Mouse (Mus musculus) forebrain, embryonic 11.5 days (tissue): ENCODE measurements at regions not wholly inside any gene's neighbourhood (a gene's known extent, or its start where the extent isn't known, plus 50 kb on each side); places are given as distances from the start of the nearest gene placed in this dataset.

Experiments used
- ATAC-seq: fragments of 200-750 bp; cut with Nextera tagmentation; replicated peaks from 2 replicates; pipeline ENCODE4 v1.8.0; 2017; ENCODE audit warnings: moderate TSS enrichment; ENCODE audit not compliant: low FRiP score
- DNase-seq: peaks from one replicate; pipeline ENCODE4 v3.0.0-alpha.2; 2017; ENCODE audit warnings: low spot score
- H3K27ac ChIP-seq: fragments of 300-500 bp; sonication (generic); 2 replicates; pipeline ENCODE4 v1.5.1; 2014; ENCODE audit warnings: low read depth, low read length
- H3K27me3 ChIP-seq: fragments of 300-500 bp; sonication (generic); 2 replicates; pipeline ENCODE4 v1.6.1; 2014; ENCODE audit warnings: mild to moderate bottlenecking, low read length, mixed read lengths; ENCODE audit not compliant: control insufficient read depth, insufficient read depth
- H3K36me3 ChIP-seq: fragments of 300-500 bp; sonication (generic); 2 replicates; pipeline ENCODE4 v1.6.1; 2014; ENCODE audit warnings: mild to moderate bottlenecking, low read length, moderate library complexity, mixed read lengths; ENCODE audit not compliant: control insufficient read depth, insufficient read depth
- H3K4me1 ChIP-seq: fragments of 300-500 bp; sonication (generic); replicated peaks from 2 replicates; pipeline ENCODE4 v1.6.1; 2014; ENCODE audit warnings: low read length, mixed read lengths; ENCODE audit not compliant: control insufficient read depth, insufficient read depth
- H3K4me2 ChIP-seq: fragments of 300-500 bp; sonication (generic); 2 replicates; pipeline ENCODE4 v1.6.1; 2014; ENCODE audit warnings: low read depth, mild to moderate bottlenecking, low read length, moderate library complexity, mixed read lengths; ENCODE audit not compliant: severe bottlenecking
- H3K4me3 ChIP-seq: fragments of 300-500 bp; sonication (generic); 2 replicates; pipeline ENCODE4 v1.5.1; 2014; ENCODE audit warnings: low read depth, low read length
- H3K9ac ChIP-seq: fragments of 300-500 bp; sonication (generic); 2 replicates; pipeline ENCODE4 v1.6.1; 2014; ENCODE audit warnings: low read length
- H3K9me3 ChIP-seq: fragments of 300-500 bp; sonication (generic); 2 replicates; pipeline ENCODE4 v1.6.1; 2016; ENCODE audit warnings: low read length, mixed read lengths; ENCODE audit not compliant: control insufficient read depth
- WGBS: fragments of 180-500 bp; shearing (Covaris S2); extraction: QIAGEN DNeasy Blood & Tissue Kit; methylation state at CpG from one replicate; pipeline ENCODE4 v1.1.7; 2014; 5-methylcytosine and 5-hydroxymethylcytosine counted together

DNA sequence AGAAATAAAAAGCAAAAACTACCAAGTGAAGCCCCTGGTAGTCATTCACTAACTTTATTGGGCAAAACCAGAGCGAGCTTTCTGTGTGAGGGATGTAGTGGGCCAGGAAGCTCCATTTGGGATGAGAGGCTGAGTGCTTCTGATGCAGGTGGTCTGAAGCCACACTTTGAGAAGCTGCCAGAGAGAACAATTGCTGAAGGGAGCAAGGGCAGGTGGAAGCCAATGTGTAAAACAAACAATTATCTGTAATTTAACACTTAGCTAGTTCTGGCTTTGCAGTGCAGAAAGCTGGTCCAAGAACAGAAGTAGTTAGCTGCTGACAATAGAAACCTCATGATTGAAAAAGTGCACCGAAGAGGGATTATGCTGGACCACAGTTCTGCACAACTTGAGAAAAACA, 284.1 kb upstream of the Sema6d start:
- no peak for DNase-seq
- H3K9me3 ChIP-seq: no peaks in the 10 kb centered on the region
- no peaks in the 10 kb centered on the region for H3K4me1 ChIP-seq
- no peaks in the 10 kb centered on the region for H3K27me3 ChIP-seq
- ATAC-seq: no peak
- 77% methylated on average over 2 of the region's 2 CpGs for WGBS
- H3K4me2 ChIP-seq: no peak overlapping the region
- no peak overlapping the region for H3K27ac ChIP-seq
- no peaks in the 10 kb centered on the region for H3K36me3 ChIP-seq
- H3K9ac ChIP-seq: no peak overlapping the region
- H3K4me3 ChIP-seq: no peak overlapping the region

DNA sequence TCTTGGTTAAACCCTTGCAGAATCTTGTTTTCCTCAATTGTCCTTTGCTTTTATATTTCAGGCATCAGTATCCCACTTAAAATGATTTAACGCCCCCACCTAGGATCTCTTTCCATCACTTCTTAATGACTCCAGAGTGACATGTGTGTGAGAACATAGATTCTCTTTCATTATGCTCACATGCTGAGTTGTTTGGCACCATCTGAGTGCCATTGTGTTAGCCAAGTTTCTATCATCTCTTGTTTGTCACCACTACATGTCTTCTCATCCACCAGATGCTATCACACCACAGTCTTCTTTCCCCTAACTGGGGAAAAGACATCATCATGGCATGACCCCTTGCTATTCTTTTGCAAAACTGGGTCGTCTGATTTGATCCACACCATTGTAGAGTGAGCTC, 283.4 kb upstream of the Sema6d start:
- DNase-seq (no peak), ATAC-seq (no peak)
- no peak overlapping the region for H3K27ac ChIP-seq
- no peak overlapping the region for H3K4me2 ChIP-seq
- H3K4me3 ChIP-seq: no peak overlapping the region
- WGBS: 74% methylated on average over 2 of the region's 2 CpGs
- no peak overlapping the region for H3K9ac ChIP-seq
- H3K27me3 ChIP-seq: no peaks in the 10 kb centered on the region
- no peaks in the 10 kb centered on the region for H3K9me3 ChIP-seq
- H3K36me3 ChIP-seq: no peaks in the 10 kb centered on the region
- H3K4me1 ChIP-seq: no peaks in the 10 kb centered on the region

DNA sequence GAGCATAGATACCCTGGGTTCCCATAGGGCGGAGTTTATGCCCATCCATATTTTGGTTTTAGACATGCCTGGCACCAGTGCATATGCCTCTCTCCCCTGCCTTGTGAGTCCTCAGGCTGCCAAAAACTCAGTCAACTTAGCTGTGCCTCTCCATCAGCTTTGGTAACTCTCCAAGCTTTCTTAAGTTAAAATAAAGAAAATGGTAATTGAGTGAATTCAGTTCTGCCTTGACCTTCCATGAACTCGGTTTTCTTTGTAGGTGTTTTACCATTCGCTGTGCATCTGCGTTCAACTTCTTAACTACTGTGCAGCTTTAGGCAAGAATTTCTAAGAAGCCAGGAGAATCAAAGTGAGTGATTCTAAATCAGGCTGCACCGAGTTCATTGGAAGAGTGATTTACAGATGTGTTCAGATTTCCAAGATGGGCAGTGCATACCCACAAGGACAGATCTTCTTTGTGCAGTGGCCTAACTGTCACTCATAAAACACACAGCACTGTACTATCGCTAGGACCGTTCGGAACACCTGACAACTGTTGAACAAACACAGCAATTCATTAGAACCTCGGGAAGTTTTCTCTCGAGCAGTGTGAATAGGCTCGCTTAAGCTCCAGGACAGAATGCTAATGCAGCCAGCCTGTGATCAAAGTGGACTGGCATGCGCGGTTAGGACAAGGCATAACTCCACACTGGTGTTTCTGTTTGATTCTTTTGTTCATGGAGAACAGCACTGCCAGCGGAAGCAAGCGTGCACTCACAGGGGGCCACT, 276.4 kb upstream of the Sema6d start:
- Histone ChIP-seq H3K9me3 (no peaks in the 10 kb centered on the region), H3K27me3 (no peaks in the 10 kb centered on the region), H3K4me3 (no peak overlapping the region), H3K27ac (peak overlapping the region; percentile 43), H3K9ac (no peak overlapping the region; the same call in 1 of the 2 replicates), H3K4me1 (peaks cover 5% of the 10 kb centered on the region; the same call in 1 of the 2 replicates), H3K4me2 (peak overlapping the region; percentile 31; the same call in 1 of the 2 replicates), H3K36me3 (no peaks in the 10 kb centered on the region)
- WGBS: 30% methylated on average over 15 of the region's 15 CpGs
- DNase-seq: peak; percentile 58
- peak; percentile 91 for ATAC-seq

DNA sequence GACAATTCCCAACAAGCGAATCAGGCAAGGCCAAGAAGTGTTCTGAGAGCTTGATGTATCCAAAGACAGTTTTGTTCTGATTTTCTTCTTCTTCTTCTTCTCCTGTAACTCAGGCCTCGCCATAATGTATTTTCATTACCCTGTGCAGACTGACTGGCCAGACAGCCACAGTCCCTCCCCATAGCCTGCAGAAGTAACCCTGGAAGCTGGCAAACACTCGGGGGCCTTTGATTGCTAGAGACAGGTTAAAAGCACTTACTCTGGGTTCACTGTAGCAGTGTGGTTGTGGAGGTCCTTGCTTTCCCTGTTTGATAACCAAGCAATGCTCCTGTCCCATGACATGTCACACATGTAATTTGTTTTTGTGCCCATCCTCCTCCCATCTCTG, 275.8 kb upstream of the Sema6d start:
- Histone ChIP-seq H3K4me1 (peaks cover 5% of the 10 kb centered on the region; the same call in 1 of the 2 replicates), H3K27ac (peak overlapping the region; percentile 43; the same call in 1 of the 2 replicates), H3K27me3 (no peaks in the 10 kb centered on the region), H3K36me3 (no peaks in the 10 kb centered on the region), H3K4me2 (no peak overlapping the region; the same call in 1 of the 2 replicates), H3K9ac (no peak overlapping the region), H3K4me3 (no peak overlapping the region), H3K9me3 (no peaks in the 10 kb centered on the region)
- ATAC-seq (peak; percentile 48), DNase-seq (no peak)
- 28% methylated on average over 3 of the region's 3 CpGs for WGBS

DNA sequence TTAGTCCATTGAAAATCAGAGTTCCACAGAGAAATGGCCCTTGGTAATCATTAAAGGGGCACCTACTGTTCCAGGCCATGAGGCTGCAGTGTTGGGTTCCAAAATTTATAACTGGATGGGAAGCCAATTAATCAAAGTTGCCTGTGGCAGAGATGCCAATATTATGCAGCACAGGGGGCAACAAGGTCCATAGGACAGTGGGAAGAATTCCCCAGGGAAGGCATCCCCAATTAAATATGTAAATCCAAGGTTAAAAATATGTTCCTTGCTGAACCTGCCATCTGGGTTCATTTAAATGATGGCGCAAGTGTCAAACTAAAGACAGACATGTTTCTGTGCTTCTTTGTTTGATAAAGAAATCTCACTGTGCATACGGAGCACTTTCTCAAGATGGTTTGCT, 273.1 kb upstream of the Sema6d start:
- Histone ChIP-seq H3K27me3 (no peaks in the 10 kb centered on the region), H3K9ac (no peak overlapping the region), H3K27ac (no peak overlapping the region), H3K4me1 (peaks cover 5% of the 10 kb centered on the region; the same call in 1 of the 2 replicates), H3K4me2 (no peak overlapping the region), H3K36me3 (no peaks in the 10 kb centered on the region), H3K9me3 (no peaks in the 10 kb centered on the region), H3K4me3 (no peak overlapping the region)
- 80% methylated on average over 2 of the region's 2 CpGs for WGBS
- DNase-seq (no peak), ATAC-seq (no peak)

DNA sequence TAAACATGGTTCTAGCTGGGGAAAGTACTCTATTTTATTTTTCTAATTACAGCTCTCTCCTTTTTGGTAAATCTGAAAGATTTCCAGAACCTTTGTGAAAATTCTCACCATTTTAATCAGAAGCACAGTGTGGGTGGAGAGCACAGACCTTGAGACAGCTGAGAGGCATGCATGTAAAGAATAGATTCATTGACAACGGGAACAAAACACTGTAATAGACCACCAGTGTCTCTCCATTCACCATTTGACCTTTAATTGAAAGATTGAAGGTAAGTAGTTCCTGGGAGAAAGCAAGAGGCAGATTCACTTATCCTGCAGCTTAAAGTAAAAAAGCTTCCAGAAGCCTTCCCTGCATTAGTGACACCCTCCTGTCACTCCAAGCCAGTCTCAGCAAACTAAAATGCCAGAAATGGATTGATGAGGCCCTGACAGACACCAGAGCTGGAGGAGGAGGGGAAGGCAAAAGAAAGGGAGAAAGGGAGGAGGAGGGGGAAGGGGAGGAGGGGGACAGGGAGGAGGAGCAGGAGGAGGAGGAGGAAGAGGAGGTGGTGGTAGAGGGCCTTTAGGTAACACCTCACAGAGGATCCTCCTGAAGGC, 256.1 kb upstream of the Sema6d start:
- Histone ChIP-seq H3K36me3 (no peaks in the 10 kb centered on the region), H3K4me3 (no peak overlapping the region), H3K27me3 (no peaks in the 10 kb centered on the region), H3K4me1 (no peaks in the 10 kb centered on the region), H3K27ac (no peak overlapping the region), H3K4me2 (no peak overlapping the region), H3K9me3 (no peaks in the 10 kb centered on the region), H3K9ac (no peak overlapping the region)
- DNase-seq (no peak), ATAC-seq (peak; percentile 55; the same call in 1 of the 2 replicates)
- WGBS: 49% methylated on average over 1 of the region's 1 CpGs
